Mouse (Mus musculus) testis, postnatal 10 days (tissue): ENCODE measurements around the gene Cacna1b.

Source experiments
- DNase-seq: peaks from one replicate; pipeline ENCODE4 v3.0.0; 2021; ENCODE audit warnings: low spot score

The Cacna1b gene

GRCm38 (mm10) chr2:24763115-24763557 lies at the start of gene Cacna1b:
Gene Cacna1b (minus strand): TSS chr2:24763152.
- DNase-seq, result peak; percentile 79

- DNase-seq, result no peak
Measured at GRCm38 (mm10) chr2:24809746-24810145, 46.8 kb upstream of the Cacna1b start.

- no peak for DNase-seq
Measured at GRCm38 (mm10) chr2:24807691-24808090, 44.7 kb upstream of the Cacna1b start.

DNA sequence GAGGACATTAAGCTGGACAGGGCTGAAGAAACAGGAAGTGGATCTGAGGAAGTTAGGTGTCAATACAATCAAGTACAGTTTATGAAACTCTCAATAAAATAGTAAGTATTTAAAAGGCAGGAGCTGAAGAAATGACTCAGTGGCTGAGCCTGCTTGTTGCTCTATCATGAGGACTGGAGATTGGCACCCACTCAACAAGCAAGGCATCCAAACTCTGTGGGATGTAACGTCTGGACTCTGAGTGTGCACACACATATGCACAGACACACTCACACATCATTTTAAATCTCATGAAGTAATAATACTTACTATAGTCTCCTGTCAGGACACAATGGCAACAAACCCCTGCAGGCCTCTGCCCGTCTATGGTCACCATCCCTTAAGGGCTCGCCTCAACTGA lies 44.1 kb upstream of the Cacna1b start:
- DNase-seq, result no peak

DNA sequence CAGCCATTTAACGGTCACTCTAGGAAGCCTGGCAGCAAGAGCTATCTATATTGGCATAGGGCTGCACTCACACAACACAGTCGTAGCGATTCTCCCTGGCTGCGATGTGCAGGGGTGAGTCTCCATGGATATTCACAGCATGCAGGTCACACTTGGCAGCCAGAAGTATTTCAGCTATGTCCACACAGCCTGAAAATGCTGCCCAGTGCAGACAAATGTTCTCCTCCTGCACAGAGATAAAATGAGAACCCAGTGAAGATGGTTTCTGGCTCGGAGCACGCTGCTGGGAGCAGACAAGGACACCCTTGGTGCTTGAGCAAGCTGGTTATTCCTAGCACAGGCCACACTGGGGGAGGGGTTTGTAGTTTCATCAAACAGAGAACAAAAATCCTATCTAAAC lies 43.2 kb upstream of the Cacna1b start:
- no peak for DNase-seq

DNA sequence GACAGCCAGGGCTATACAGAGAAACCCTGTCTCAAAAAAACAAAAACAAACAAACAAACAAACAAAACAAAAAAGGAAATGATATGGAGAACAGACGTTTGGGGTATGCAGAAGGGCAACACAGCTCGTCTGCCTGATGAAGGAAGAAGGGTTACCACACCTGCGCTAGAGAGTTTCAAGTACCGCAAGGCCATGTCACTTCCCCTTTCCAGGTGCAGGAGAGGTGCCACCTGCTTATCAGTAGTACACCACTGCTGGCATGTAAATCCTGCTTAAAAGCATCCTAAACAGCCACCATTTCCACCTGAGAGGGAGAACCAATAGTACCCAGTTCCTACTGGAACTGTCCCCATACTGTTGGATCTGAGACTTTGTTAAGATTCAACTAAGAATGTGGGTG lies 42.7 kb upstream of the Cacna1b start:
- no peak for DNase-seq

GRCm38 (mm10) chr2:24796833-24797457 lies 34.0 kb upstream of the Cacna1b start:
- DNase-seq, result no peak

DNA sequence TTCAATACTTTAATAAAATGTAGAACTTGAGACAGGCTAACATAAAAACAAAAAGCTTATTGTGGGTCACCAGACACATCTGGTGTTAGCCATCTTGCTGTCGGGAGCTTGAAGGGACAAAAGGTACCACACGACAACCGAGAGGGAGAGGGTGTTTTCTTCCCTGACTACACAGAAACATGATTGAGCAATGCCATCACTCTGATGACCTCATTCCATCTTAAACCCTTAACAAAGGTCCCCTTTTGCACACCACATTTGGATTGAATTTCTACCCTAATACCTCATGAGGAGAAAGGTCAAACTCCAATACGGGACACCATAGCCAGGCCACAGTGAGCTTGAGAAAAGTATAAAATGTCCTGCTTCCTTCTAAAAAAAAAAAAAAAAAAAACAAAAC lies 24.3 kb upstream of the Cacna1b start:
- DNase-seq, result no peak

DNA sequence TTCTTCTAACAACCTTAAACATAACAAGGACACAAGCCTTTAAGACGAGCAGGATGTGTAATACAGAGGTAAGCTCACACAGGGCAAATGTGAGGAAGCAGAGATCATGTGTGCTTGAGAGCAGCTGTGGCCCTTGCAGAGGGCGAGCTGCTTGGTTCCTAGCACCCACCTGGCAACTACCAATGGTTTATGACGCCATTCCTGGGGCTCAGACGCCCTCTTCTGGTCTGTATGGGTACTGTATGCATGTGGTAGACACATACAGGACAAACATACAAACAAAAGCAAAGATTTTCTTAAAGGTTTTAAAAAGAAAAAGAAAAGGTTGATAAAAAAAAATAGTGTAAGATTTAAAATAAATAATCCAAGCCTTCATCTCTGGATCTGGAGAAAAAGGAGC lies 18.3 kb upstream of the Cacna1b start:
- DNase-seq, result no peak

DNA sequence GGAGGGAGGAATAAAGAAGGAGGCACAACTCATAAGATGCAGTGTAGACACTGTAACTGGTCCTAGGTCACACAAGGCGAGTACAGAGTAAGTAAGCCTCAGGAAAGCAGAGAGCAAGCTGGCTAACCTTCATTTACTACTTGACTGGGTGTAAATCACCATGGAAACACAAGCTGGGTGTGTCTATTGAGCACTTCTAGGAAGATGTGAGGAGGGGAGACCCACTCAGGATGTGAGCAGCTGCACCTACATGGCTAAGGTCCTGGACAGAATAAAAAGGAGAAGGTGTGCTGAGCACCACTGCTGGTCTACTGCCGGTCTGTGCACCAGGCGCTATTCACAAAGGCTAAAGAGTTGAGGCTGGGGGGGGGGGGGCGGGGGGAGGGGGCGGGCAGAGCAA lies 13.9 kb upstream of the Cacna1b start:
- no peak for DNase-seq

DNA sequence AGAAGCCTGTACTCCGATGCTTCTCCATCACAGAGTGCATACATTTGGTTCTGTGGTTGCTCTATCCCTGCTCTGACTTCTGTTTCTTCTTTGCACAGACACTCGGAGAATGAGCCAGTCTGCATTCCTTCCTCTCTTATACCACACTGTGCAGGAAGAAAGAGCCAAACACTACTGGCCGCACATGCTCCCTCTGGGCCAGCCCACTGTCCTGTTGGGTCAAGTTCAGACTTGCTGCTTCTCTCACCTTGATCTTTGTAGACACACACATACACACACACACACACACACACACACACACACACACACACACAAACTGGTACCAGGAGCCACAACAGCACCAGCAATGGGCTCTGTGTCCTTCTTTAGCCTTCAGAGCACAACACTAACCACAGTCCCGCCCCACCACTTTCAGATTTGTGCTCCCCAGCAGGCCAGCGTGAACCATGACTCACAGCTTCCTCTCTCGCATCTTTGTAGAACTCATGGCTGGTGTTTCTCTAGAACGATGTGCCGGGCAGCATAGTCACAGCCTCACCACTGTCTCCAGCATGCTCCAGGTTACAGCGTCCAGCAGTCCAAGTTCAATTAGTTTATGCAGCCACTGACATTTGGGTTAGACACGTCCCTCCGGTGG lies 13.1 kb upstream of the Cacna1b start:
- DNase-seq, result no peak

- DNase-seq, result no peak
Measured at GRCm38 (mm10) chr2:24774832-24775231, 11.9 kb upstream of the Cacna1b start.

DNA sequence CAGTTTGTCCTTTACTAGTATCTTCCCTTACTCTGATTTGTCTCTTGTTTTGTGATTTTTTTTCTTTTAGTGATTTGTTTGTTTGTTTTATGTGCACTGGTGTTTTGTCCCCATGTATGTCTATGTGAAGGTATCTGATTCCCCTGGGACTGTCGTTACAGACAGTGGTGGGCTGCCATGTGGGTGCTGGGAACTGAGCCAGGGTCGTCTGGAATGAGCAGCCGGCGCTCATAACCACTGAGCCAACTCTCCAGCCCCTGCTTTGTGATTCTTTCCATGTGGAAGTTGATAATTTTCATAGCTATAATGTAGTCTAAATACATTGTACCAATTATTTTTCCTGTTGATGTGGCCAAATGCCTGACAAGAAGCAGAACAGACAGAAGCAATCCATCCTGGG lies 7.9 kb upstream of the Cacna1b start:
- no peak for DNase-seq

DNA sequence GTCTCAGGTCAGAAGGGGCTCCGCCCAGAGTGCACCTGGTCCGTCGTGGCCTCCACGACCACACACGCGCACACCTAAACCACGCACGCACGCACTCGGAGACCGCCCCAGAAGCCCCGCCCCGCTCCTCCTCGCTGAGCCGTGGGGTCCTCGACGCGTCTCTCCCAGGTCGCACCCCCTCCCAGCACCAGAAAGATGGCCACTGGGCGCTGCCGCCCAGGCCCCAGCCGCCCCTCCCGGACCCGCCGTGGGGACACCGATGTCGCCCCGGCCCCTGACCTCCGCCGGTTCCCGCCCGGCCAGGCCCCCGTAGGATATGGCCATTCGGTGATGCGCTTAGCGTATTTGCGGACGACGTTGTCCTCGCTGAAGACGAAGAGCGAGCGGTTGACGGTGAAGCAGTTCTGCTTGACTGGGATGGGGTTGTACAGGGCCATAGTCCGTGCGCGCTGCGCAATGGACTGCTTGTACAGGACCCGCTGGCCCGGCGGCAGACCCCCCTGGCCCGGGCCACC lies 449 bp downstream of the Cacna1b start:
- DNase-seq, result peak; percentile 52

DNA sequence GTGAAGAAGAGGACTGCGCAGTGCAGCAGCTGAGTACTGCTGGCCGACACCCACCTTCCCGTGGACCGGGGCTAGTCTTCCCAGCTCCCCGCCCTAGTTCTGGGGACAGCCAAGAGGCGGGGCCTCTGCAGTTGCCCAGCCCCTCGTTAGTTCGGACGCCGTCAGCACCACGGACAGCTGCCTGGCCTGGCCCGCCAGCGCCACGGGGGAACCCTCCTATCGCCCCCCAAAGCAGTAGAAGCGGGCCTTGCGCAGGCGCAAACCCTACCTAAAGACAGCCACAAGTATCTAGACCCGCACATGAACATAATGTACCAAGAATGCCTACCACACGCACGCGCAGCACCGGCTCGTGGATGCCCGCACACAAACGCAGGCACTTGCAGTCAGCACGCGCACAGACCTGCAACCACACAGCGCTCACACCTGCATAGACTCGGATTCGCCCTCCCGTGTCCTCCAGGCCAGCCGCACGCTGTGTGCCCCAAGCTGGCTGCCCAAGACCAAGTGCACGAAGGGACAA lies 968 bp downstream of the Cacna1b start:
- peak; percentile 83 for DNase-seq

DNA sequence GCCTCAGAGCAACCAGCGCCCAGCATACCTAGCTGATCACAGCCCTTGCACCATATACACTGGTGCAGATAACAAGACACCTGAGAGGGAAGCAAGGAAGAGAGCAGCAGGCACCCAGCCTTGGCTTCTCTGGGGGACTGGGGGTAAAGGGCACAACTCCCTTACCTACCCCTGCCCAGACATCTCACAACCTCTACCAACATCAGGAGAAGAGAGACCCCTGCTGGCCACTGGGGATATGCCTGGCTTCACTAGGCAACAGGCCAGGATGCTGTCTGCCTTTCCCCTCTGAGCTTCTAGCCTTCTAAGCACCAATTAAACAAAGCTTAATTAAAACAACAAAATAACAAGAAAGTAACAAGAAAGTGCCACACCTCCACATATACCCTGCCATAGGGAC lies 7.7 kb downstream of the Cacna1b start:
- peak; percentile 79 for DNase-seq

GRCm38 (mm10) chr2:24752599-24752998 lies 10.4 kb downstream of the Cacna1b start:
- no peak for DNase-seq

DNA sequence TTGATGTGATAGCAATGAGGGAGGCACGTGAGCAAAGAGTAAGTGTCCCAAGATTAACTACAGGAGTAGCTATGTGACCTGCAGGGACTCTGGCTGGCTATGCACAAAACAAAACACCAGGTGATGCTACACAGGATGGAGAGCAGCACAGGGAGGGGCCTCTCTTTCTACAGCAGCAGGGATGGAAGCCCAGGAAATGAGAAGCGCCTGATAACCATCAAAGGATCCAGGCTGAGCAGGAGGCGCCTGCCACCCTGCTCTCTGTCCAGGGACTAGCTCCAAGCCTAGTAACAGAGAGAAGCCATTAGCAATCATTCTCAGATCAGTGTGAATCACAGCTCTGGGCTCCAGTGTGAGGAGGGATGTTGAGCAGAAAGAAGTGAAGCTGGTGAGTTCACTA lies 12.9 kb downstream of the Cacna1b start:
- no peak for DNase-seq

- DNase-seq, result no peak
Measured at GRCm38 (mm10) chr2:24747878-24748277, 15.1 kb downstream of the Cacna1b start.

GRCm38 (mm10) chr2:24739701-24740100 lies 23.3 kb downstream of the Cacna1b start:
- no peak for DNase-seq

DNA sequence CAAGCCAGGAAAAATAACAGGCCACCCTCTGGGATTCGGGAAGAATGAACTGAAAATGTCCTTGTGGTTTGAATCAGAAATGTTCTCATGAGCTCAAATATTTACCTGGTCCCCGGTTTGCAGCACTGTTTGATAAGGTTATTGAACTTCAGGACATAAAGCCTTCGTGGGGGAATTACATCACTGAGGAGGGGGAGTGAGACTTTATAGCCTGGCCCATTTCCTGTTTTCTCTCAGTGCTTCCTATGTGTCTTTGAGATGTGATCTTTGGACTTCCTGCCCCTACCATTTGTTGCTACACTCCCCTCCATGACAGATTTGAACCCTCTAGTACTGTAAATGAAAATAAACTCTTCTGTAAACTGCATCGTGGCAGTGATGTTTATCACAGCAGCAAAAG lies 29.8 kb downstream of the Cacna1b start:
- no peak for DNase-seq

- DNase-seq, result no peak
Measured at GRCm38 (mm10) chr2:24725865-24726264, 37.1 kb downstream of the Cacna1b start.

DNA sequence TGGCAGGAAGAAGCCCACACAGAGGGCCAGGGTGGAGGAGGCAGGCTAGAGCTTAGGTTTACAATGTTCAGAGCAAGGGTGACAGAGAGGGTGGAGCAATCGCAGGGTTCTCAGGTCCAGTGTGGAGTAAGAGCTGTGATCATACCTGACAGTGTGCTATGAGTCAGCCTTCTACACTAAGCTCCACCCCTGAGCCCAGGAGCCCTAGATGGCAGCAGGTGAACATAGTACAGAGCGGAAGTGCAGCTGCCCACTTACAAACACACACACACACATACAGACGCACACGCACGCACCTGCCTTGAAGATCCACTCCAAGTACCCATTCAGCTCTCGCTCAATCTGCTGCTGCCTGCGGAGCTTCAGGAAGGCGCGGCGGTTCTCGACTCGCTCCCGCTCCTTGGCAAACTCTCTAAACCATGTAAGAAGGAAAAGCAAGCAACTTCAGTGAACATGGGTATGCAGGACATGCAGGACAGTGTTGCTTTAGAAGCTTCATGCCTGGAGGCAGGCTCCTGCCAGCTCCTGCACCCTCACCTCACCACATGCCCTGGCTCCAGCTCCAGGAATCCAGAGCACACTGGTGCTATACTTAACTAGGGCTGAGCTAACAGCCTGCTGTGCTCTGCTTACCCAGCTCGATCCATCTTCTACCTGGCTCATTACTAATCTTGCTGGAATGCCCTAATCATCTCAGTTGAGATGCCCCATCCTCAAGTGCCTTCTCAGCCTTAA lies 43.1 kb downstream of the Cacna1b start:
- no peak for DNase-seq
